Mouse (Mus musculus) hindbrain, embryonic 14.5 days (tissue): ENCODE measurements around the gene Cd247. TPM values are rescaled to one million over a fixed set of nuclear protein-coding genes. Genes with fewer than 3 reads are reported as not detected.
A peak's percentile ranks its signal among the peaks of the same experiment; 100 is the strongest.

Experiments
- ATAC-seq: fragments of 200-750 bp; cut with Nextera tagmentation; 2 replicates; pipeline ENCODE4 v1.8.0; 2017; ENCODE audit warnings: moderate number of reproducible peaks, mild to moderate bottlenecking, moderate TSS enrichment, moderate library complexity; ENCODE audit not compliant: low FRiP score
- DNase-seq: peaks from one replicate; pipeline ENCODE4 v3.0.0-alpha.2; 2015; ENCODE audit warnings: low spot score
- H3K27ac ChIP-seq: fragments of 300-500 bp; sonication (generic); 2 replicates; pipeline ENCODE4 v1.5.1; 2014; ENCODE audit warnings: mild to moderate bottlenecking, moderate library complexity
- H3K27me3 ChIP-seq: fragments of 300-500 bp; sonication (generic); 2 replicates; pipeline ENCODE4 v1.6.1; 2014; ENCODE audit warnings: mild to moderate bottlenecking, low read length, mixed read lengths; ENCODE audit not compliant: control insufficient read depth, insufficient read depth
- H3K36me3 ChIP-seq: fragments of 300-500 bp; sonication (generic); replicated peaks from 2 replicates; pipeline ENCODE4 v1.6.1; 2014; ENCODE audit not compliant: control insufficient read depth, insufficient read depth
- H3K4me1 ChIP-seq: fragments of 300-500 bp; sonication (generic); replicated peaks from 2 replicates; pipeline ENCODE4 v1.6.1; 2014; ENCODE audit warnings: antibody characterized with exemption, low read length, mixed read lengths; ENCODE audit not compliant: control insufficient read depth, insufficient read depth
- H3K4me2 ChIP-seq: fragments of 300-500 bp; sonication (generic); replicated peaks from 2 replicates; pipeline ENCODE4 v1.6.1; 2014; ENCODE audit warnings: mild to moderate bottlenecking, moderate library complexity
- H3K4me3 ChIP-seq: fragments of 300-500 bp; sonication (generic); replicated peaks from 2 replicates; pipeline ENCODE4 v1.5.1; 2014; ENCODE audit warnings: mild to moderate bottlenecking, low read length
- H3K9ac ChIP-seq: fragments of 300-500 bp; sonication (generic); 2 replicates; pipeline ENCODE4 v1.6.1; 2014
- H3K9me3 ChIP-seq: fragments of 300-500 bp; sonication (generic); 2 replicates; pipeline ENCODE4 v1.6.1; 2016; ENCODE audit warnings: low read length; ENCODE audit not compliant: control insufficient read depth
- WGBS: fragments of 180-500 bp; shearing (Covaris S2); extraction: QIAGEN DNeasy Blood & Tissue Kit; methylation state at CpG from one replicate; pipeline ENCODE4 v1.1.7; 2014; 5-methylcytosine and 5-hydroxymethylcytosine counted together
- polyA plus RNA-seq: library from polyadenylated mRNA; unstranded; fragments of >200 nt; fragmentation: Nextera tagmentation; extraction: Ambion mirVana; gene quantifications from 2 replicates; pipeline ENCODE4 v1.2.1, GENCODE M21; 2014

Gene Cd247
- polyA plus RNA-seq, 1 experiment from 2014 or later = 0.54 TPM

DNA sequence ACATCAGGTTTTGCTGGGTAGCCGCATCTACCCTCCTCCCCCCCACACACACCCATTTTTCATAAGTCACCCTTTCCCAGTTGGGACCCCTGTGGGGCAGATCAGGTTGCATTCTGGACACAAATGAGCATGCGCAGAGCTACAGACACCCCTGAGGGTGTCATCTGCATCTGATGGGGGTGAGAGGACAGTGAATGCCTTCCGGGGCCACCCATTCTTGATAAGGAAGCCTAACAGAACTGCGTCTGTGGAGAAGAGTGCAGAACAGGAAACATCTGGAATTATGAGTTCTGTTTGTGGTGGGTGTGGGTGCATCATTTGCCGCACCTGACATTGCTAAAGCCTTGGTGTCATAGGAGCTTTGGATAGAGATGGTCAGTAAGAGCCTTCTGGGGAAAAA lies 22.7 kb downstream of the Cd247 start:
- Histone ChIP-seq H3K4me1 (peaks cover 14% of the 10 kb centered on the region), H3K27me3 (peaks cover 17% of the 10 kb centered on the region; the same call in 1 of the 2 replicates), H3K36me3 (no peaks in the 10 kb centered on the region), H3K9ac (no peak overlapping the region), H3K27ac (no peak overlapping the region), H3K4me3 (no peak overlapping the region), H3K9me3 (no peaks in the 10 kb centered on the region), H3K4me2 (no peak overlapping the region)
- no peak for ATAC-seq
- DNase-seq = no peak
- WGBS = 93% methylated on average over 5 of the region's 5 CpGs

GRCm38 (mm10) chr1:165812775-165813174 lies 24.3 kb downstream of the Cd247 start:
- WGBS = 82% methylated on average over 3 of the region's 3 CpGs
- no peak for ATAC-seq
- H3K27me3 ChIP-seq = peaks cover 27% of the 10 kb centered on the region

GRCm38 (mm10) chr1:165814116-165814515 lies 25.6 kb downstream of the Cd247 start:
- H3K36me3 ChIP-seq = no peaks in the 10 kb centered on the region
- no peak; the same call in 1 of the 2 replicates for ATAC-seq
- H3K27me3 ChIP-seq = peaks cover 29% of the 10 kb centered on the region
- H3K4me2 ChIP-seq = peak overlapping the region; percentile 10; the same call in 1 of the 2 replicates
- H3K27ac ChIP-seq = 0 out of 2 replicates have a peak overlapping the region, but pooled peaks have one; percentile 38
- no peak overlapping the region for H3K9ac ChIP-seq
- peak; percentile 42 for DNase-seq
- H3K9me3 ChIP-seq = no peaks in the 10 kb centered on the region
- H3K4me1 ChIP-seq = peaks cover 14% of the 10 kb centered on the region
- 8% methylated on average over 7 of the region's 7 CpGs for WGBS
- H3K4me3 ChIP-seq = no peak overlapping the region

More at GRCm38 (mm10) chr1:165812775-165813174, 24.3 kb downstream of the Cd247 start:
- DNase-seq = no peak
- H3K9ac ChIP-seq = no peak overlapping the region
- H3K36me3 ChIP-seq = no peaks in the 10 kb centered on the region
- no peak overlapping the region for H3K4me3 ChIP-seq
- H3K4me1 ChIP-seq = peaks cover 14% of the 10 kb centered on the region
- no peak overlapping the region for H3K4me2 ChIP-seq
- H3K9me3 ChIP-seq = no peaks in the 10 kb centered on the region
- H3K27ac ChIP-seq = no peak overlapping the region

- no peak for DNase-seq
- H3K9me3 ChIP-seq = no peaks in the 10 kb centered on the region
- 12% methylated on average over 14 of the region's 14 CpGs for WGBS
- peak overlapping the region; percentile 10; the same call in 1 of the 2 replicates for H3K4me2 ChIP-seq
- peaks cover 29% of the 10 kb centered on the region for H3K27me3 ChIP-seq
- 0 out of 2 replicates have a peak overlapping the region, but pooled peaks have one; percentile 38 for H3K27ac ChIP-seq
- no peak overlapping the region for H3K9ac ChIP-seq
- no peak overlapping the region for H3K4me3 ChIP-seq
- no peaks in the 10 kb centered on the region for H3K36me3 ChIP-seq
- peaks cover 14% of the 10 kb centered on the region for H3K4me1 ChIP-seq
- no peak for ATAC-seq
These were observed 26.2 kb downstream of the Cd247 start for GRCm38 (mm10) chr1:165814521-165815278.

DNA sequence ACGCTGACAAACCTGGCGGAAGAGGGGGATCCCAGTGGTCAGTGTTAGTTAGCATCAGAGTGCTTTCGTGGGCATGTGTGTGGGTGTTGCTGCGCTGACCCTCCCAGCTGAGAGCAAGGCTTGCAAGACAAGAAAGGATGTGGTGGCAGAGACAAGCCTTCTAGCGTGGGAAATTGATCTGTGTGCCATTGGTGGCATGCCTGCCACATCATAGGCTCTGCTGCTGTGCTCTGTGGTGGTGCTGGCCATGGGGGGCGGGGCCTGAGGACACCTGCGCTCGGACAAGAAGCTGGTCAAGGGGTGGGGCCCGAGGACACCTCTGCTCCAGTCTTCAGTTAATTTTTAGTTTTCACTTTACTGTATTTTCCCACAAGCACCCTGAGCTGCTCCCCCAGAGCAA lies 27.9 kb downstream of the Cd247 start:
- no peaks in the 10 kb centered on the region for H3K9me3 ChIP-seq
- DNase-seq (no peak), ATAC-seq (no peak)
- H3K27me3 ChIP-seq = peaks cover 27% of the 10 kb centered on the region
- no peak overlapping the region for H3K9ac ChIP-seq
- no peaks in the 10 kb centered on the region for H3K36me3 ChIP-seq
- peaks cover 14% of the 10 kb centered on the region for H3K4me1 ChIP-seq
- 87% methylated on average over 9 of the region's 9 CpGs for WGBS
- no peak overlapping the region for H3K4me2 ChIP-seq
- H3K4me3 ChIP-seq = no peak overlapping the region
- H3K27ac ChIP-seq = no peak overlapping the region

GRCm38 (mm10) chr1:165817264-165817663 lies 28.8 kb downstream of the Cd247 start:
- Histone ChIP-seq H3K9me3 (no peaks in the 10 kb centered on the region), H3K27me3 (peaks cover 18% of the 10 kb centered on the region), H3K36me3 (no peaks in the 10 kb centered on the region), H3K4me1 (peaks cover 14% of the 10 kb centered on the region), H3K4me2 (no peak overlapping the region), H3K9ac (no peak overlapping the region), H3K4me3 (no peak overlapping the region), H3K27ac (no peak overlapping the region)
- DNase-seq = no peak
- 59% methylated on average over 9 of the region's 9 CpGs for WGBS
- no peak for ATAC-seq

GRCm38 (mm10) chr1:165818145-165818860 lies 29.8 kb downstream of the Cd247 start:
- peaks cover 13% of the 10 kb centered on the region for H3K27me3 ChIP-seq
- ATAC-seq = no peak

GRCm38 (mm10) chr1:165819147-165819546 lies 30.7 kb downstream of the Cd247 start:
- no peak for ATAC-seq
- H3K4me3 ChIP-seq = no peak overlapping the region
- WGBS = 73% methylated on average over 4 of the region's 4 CpGs
- no peak overlapping the region for H3K27ac ChIP-seq
- peaks cover 13% of the 10 kb centered on the region for H3K27me3 ChIP-seq
- H3K9ac ChIP-seq = no peak overlapping the region
- no peaks in the 10 kb centered on the region for H3K9me3 ChIP-seq
- no peaks in the 10 kb centered on the region for H3K36me3 ChIP-seq
- DNase-seq = no peak
- peaks cover 9% of the 10 kb centered on the region for H3K4me1 ChIP-seq
- H3K4me2 ChIP-seq = no peak overlapping the region

More at GRCm38 (mm10) chr1:165818145-165818860, 29.8 kb downstream of the Cd247 start:
- no peak overlapping the region for H3K27ac ChIP-seq
- no peaks in the 10 kb centered on the region for H3K9me3 ChIP-seq
- no peak for DNase-seq
- H3K9ac ChIP-seq = no peak overlapping the region
- H3K36me3 ChIP-seq = no peaks in the 10 kb centered on the region
- 32% methylated on average over 8 of the region's 8 CpGs for WGBS
- H3K4me3 ChIP-seq = no peak overlapping the region
- peaks cover 14% of the 10 kb centered on the region for H3K4me1 ChIP-seq
- no peak overlapping the region for H3K4me2 ChIP-seq

DNA sequence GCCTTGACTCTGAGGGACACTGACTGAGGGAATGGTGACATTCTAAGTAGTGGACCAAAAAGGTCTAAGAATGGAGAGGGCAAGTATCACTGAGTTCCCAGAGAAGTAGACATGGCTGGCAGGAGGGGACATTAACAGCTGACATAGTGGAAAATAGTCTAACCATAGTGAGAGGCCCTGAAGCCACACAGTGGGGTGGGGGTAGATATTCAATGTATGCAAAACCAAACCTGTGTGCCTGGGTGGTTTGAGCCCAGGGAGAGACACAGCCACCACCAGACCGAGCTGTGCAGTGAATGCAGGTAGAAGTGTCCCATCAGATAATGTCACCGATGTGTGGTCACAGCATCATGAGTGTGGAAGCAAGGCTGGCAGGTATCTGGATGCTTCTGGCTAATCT lies 33.5 kb downstream of the Cd247 start:
- no peak for DNase-seq
- H3K9me3 ChIP-seq = no peaks in the 10 kb centered on the region
- no peaks in the 10 kb centered on the region; the same call in 1 of the 2 replicates for H3K4me1 ChIP-seq
- H3K27me3 ChIP-seq = peaks cover 10% of the 10 kb centered on the region
- no peak overlapping the region for H3K4me3 ChIP-seq
- ATAC-seq = no peak
- H3K36me3 ChIP-seq = no peaks in the 10 kb centered on the region
- H3K9ac ChIP-seq = no peak overlapping the region
- H3K4me2 ChIP-seq = no peak overlapping the region
- H3K27ac ChIP-seq = no peak overlapping the region
- WGBS = 94% methylated on average over 2 of the region's 2 CpGs
